Mouse (Mus musculus): ENCODE measurements around the gene Tmem51.

DNA sequence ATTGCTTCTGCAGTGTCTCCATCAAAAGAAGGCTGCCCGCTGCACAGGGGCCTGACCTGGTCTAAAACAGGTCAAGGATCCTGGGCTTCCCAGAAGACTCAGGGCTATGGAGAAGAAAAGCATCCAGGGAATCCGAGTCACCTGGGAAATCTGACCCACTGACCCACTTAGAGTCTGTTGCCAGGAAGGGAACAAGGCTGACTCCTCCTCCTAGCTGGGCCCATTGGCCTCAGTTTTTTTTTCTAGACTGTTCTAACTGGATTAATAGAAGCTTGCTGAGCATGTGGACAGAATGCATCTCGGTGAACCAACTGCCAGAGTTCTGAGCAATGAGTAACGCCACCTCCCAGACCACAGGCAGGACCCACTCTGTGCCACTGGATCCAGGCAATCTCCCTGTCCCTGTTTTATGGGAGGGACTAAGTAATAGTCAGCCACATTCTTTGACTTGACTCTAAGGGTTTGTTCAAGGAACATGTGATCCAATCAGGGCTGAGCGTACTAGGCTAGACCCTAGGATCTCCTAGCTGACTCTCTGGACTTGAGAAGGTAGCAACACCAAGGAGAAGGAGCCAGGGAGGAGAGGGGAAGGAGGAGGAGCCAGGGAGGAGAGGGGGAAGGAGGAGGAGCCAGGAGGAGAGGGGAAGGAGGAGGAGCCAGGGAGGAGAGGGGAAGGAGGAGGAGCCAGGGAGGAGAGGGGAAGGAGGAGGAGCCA lies 90.6 kb downstream of the Tmem51 start:
- TF ChIP-seq POLR2A (IDR thresholded peaks at IDR 0.05; ENCODE audit: borderline replicate concordance, extremely low read depth, low read depth, low read length) (no peak), CTCF (IDR thresholded peaks at IDR 0.05; ENCODE audit: insufficient read depth, low read length) (no peak)
